Mouse (Mus musculus) heart, adult 2 months (tissue): ENCODE data around the gene Rtp4. TPM values are rescaled to one million over a fixed set of nuclear protein-coding genes. Genes with fewer than 3 reads are reported as not detected.

Experiments used
- DNase-seq, 2 experiments: peaks; one replicate each; pipeline ENCODE4 v3.0.0; 2021
- H3K27ac ChIP-seq: fragments of 200-600 bp; 2 replicates; pipeline ENCODE4 v1.8.1; 2022
- H3K27me3 ChIP-seq: fragments of 200-500 bp; 2 replicates; pipeline ENCODE4 v1.6.1; 2012; ENCODE audit warnings: mild to moderate bottlenecking, low read length, inconsistent platforms, mixed read lengths; ENCODE audit not compliant: control insufficient read depth, insufficient read depth
- H3K36me3 ChIP-seq: fragments of 200-500 bp; 2 replicates; pipeline ENCODE4 v1.6.1; 2012; ENCODE audit warnings: low read length, inconsistent platforms; ENCODE audit not compliant: control insufficient read depth, insufficient read depth
- H3K4me1 ChIP-seq: fragments of 200-500 bp; 2 replicates; pipeline ENCODE4 v1.6.1; 2011; ENCODE audit warnings: low read length; ENCODE audit not compliant: control insufficient read depth, insufficient read depth
- H3K4me3 ChIP-seq: fragments of 200-600 bp; 2 replicates; pipeline ENCODE4 v1.8.1; 2022
- H3K79me2 ChIP-seq: fragments of 200-500 bp; replicated peaks from 2 replicates; pipeline ENCODE4 v1.6.1; 2012; ENCODE audit warnings: mild to moderate bottlenecking, inconsistent platforms, low read length, moderate library complexity, mixed read lengths; ENCODE audit not compliant: control insufficient read depth, insufficient read depth
- H3K9ac ChIP-seq: fragments of 200-500 bp; 2 replicates; pipeline ENCODE4 v1.6.1; 2012; ENCODE audit warnings: low read depth, mild to moderate bottlenecking, control low read depth, inconsistent platforms, low read length, mixed read lengths
- CTCF ChIP-seq: fragments of 200-600 bp; IDR thresholded peaks from 2 replicates; pipeline ENCODE4 v1.8.1; 2022; ENCODE audit warnings: antibody characterized with exemption, mild to moderate bottlenecking, moderate library complexity
- EP300 ChIP-seq: fragments of 200-500 bp; IDR thresholded peaks from 2 replicates; pipeline ENCODE4 v1.6.1; 2011; ENCODE audit warnings: low read depth, low read length, control low read depth; ENCODE audit not compliant: insufficient read depth
- POLR2A ChIP-seq: fragments of 200-500 bp; IDR thresholded peaks from 2 replicates; pipeline ENCODE4 v1.6.1; 2011; ENCODE audit warnings: mild to moderate bottlenecking, low read depth, low read length, control low read depth; ENCODE audit not compliant: insufficient read depth
- WGBS: fragments of 180-500 bp; shearing (Covaris S2); methylation state at CpG from one replicate; pipeline ENCODE4 v1.1.7; 2018; 5-methylcytosine and 5-hydroxymethylcytosine counted together
- intact Hi-C: fragments of 180-260 bp; cut with DNase I; formaldehyde crosslinking; loops from one replicate; pipeline ENCODE4 v1.15.1; 2025
- polyA plus RNA-seq: library from polyadenylated mRNA; depleted of rRNA; stranded (reverse); fragments of >200 nt; gene quantifications from 2 replicates; pipeline ENCODE4 v1.2.3, GENCODE M21; 2012; rRNA removed
- total RNA-seq, 2 experiments: library from RNA; stranded (reverse); gene quantifications; 2 replicates each; pipeline ENCODE4 v1.2.3; 2021

Rtp4 gene
- total and polyA plus RNA-seq, 3 experiments = 4.5 to 10.4 (median 4.8) TPM

DNA sequence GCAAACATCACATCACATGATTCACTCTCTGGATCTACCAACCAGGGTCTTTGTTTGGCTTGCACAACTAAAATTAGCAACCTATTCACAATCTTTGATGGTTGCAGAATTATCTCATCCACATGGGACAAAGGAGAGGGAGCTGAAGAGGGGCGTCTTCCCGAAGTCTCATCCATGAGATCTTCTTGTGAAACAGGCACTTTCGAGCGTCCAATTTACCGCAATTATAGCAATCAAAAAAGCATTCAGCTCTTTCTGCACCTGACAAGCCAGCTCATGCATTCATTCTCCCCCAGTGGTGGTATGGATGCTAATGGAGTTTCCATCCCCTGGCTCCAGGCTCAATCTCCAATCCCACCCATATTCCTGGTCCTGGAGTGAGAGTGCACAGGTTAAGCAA is 132.9 kb downstream of the Rtp4 start:
- no peak for DNase-seq
- no peaks in the 10 kb centered on the region for H3K36me3 ChIP-seq
- H3K27ac ChIP-seq = no peak overlapping the region
- no peak for TF ChIP-seq POLR2A
- TF ChIP-seq CTCF = no peak
- TF ChIP-seq EP300 = no peak
- H3K79me2 ChIP-seq = no peaks in the 10 kb centered on the region
- intact Hi-C loops = no loop called here
- no peaks in the 10 kb centered on the region for H3K4me1 ChIP-seq
- 89% methylated on average over 5 of the region's 5 CpGs for WGBS
- H3K9ac ChIP-seq = no peak overlapping the region
- H3K4me3 ChIP-seq = no peak overlapping the region
- no peaks in the 10 kb centered on the region for H3K27me3 ChIP-seq

DNA sequence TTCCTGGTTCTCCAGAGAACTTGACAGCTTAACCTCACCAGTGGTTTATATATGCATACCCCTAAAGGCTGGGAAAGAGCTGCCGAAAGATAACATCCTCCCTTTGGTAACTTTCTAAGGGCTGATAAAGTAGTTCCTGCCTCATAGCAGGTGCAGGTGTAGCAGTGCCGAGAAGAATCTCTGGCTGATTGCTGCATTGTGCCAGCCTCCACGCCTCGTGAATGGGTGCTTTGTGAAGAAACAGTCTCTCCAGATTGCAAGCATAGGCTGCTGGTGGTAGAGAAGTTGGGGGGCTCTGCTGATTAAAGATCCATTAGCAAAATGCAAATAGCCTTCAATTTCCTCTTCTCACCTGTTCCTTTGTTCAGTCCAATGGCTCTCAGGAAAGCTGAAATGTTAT is 133.4 kb downstream of the Rtp4 start:
- no peaks in the 10 kb centered on the region for H3K36me3 ChIP-seq
- no peaks in the 10 kb centered on the region for H3K27me3 ChIP-seq
- H3K27ac ChIP-seq = no peak overlapping the region
- H3K79me2 ChIP-seq = no peaks in the 10 kb centered on the region
- H3K9ac ChIP-seq = no peak overlapping the region
- no peaks in the 10 kb centered on the region for H3K4me1 ChIP-seq
- intact Hi-C loops = no loop called here
- no peak for DNase-seq
- 58% methylated on average over 4 of the region's 4 CpGs for WGBS
- TF ChIP-seq EP300 (no peak), POLR2A (no peak), CTCF (no peak)
- no peak overlapping the region for H3K4me3 ChIP-seq

DNA sequence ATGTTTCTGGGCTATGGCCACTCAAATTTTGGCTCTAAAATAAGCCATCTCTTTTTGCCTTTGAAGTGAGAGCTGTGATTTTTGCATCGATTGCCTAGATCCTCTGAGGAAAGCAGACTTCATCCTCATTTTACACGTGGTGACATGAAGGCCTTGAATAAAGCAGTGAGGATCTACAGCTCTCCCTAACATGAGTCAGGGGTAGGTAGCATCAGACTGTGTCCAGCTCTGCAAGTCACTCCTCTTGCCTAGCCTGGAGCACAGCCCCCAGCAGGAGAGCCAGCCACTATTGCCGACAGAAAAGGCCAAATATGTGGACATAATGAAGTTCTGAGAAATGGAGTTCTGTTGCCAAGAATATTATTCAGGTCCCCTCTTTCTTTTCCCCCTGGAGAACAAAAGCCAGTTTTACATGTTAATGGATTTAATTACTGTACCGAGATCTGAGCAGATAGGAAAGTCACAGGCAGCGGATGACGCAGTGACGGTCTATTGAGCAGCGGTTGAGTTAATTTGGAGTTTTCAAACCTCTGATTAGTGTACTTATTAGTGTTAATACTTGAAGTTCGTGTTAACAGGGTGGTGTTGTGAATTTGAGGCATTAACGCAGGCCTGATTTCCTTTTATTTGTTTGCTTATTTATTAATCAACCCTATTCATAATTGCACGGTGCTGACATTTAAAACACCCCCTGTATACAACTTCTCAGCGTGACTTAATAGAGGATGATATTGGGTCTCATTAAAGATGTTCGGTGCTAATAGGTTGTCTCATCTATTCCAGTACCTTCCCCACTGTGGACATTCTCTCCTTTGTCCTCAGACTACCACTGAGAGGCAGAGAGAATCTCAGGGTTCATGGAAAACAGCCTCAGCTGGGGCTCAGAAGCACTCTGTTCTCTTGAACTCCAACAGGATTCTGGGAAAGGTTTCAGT is 139.8 kb downstream of the Rtp4 start:
- WGBS = 82% methylated on average over 13 of the region's 13 CpGs
- Histone ChIP-seq H3K79me2 (no peaks in the 10 kb centered on the region), H3K27me3 (no peaks in the 10 kb centered on the region), H3K36me3 (no peaks in the 10 kb centered on the region), H3K27ac (no peak overlapping the region), H3K4me1 (no peaks in the 10 kb centered on the region), H3K9ac (no peak overlapping the region), H3K4me3 (no peak overlapping the region)
- no peak for TF ChIP-seq POLR2A
- no peak for TF ChIP-seq EP300
- no peak for TF ChIP-seq CTCF
- no peak for DNase-seq
- intact Hi-C loops = no loop called here

Other genes starting within 250 kb of the Rtp4 start
- gene Rtp1, start 91.2 kb upstream of the Rtp4 start, total RNA-seq = not detected
- gene Rtp1, start 91.2 kb upstream of the Rtp4 start, polyA plus RNA-seq = not detected in 2 replicates
- 10 to 100 TPM; 15.4 to 15.8 TPM for gene Masp1, start 524 bp downstream of the Rtp4 start, total RNA-seq
- 10.3 and 15.8 TPM in 2 replicates for gene Masp1, start 524 bp downstream of the Rtp4 start, polyA plus RNA-seq